Mouse (Mus musculus) ovary, adult 10 weeks (tissue): ENCODE measurements around the gene Hist3h2ba. TPM values are rescaled to one million over a fixed set of nuclear protein-coding genes. Genes with fewer than 3 reads are reported as not detected.

Experiments
- polyA plus RNA-seq: library from polyadenylated mRNA; stranded (reverse); fragments of 350-450 nt; fragmentation: Illumina TruSeq; extraction: RNeasy Lipid Tissue Mini Kit (QIAGEN cat#74804); gene quantifications from one replicate; pipeline ENCODE4 v1.2.3, GENCODE M21; 2014

Hist3h2ba gene
- polyA plus RNA-seq: not detected

DNA sequence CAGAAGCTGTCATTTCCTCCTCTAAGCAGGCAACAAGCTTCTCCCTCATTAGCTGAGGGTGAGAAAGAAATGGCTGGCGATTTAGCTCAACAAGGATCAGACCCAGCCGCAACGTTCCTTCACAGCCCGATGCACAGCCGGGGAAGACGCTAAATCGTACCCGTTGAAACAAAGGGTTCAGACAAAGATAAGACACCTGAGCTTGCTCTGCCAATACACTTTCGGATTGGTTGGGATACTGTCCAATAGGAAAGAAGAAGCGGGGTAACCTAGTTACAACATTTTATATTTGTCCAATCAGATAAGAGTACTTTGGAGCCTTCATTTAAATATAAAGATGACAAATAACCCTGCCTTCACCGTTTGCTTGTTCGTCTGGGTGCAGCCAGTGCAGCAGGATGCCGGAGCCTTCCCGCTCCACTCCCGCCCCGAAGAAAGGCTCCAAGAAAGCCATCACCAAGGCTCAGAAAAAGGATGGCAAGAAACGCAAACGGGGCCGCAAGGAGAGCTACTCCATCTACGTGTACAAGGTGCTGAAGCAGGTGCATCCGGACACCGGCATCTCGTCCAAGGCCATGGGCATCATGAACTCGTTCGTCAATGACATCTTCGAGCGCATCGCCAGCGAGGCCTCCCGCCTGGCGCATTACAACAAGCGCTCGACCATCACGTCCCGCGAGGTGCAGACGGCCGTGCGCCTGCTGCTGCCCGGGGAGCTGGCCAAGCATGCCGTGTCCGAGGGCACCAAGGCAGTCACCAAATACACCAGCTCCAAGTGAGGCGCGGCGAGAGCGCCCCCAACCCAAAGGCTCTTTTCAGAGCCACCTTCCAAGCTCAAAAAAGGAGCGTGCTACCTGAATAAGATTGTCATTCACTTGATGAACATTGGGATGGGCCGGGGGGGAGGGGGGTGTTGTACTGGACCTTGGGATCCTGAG is at the start of gene Hist3h2ba:
Gene Hist3h2ba (plus strand): TSS at position 379 of the 938 bp plus-strand sequence.

DNA sequence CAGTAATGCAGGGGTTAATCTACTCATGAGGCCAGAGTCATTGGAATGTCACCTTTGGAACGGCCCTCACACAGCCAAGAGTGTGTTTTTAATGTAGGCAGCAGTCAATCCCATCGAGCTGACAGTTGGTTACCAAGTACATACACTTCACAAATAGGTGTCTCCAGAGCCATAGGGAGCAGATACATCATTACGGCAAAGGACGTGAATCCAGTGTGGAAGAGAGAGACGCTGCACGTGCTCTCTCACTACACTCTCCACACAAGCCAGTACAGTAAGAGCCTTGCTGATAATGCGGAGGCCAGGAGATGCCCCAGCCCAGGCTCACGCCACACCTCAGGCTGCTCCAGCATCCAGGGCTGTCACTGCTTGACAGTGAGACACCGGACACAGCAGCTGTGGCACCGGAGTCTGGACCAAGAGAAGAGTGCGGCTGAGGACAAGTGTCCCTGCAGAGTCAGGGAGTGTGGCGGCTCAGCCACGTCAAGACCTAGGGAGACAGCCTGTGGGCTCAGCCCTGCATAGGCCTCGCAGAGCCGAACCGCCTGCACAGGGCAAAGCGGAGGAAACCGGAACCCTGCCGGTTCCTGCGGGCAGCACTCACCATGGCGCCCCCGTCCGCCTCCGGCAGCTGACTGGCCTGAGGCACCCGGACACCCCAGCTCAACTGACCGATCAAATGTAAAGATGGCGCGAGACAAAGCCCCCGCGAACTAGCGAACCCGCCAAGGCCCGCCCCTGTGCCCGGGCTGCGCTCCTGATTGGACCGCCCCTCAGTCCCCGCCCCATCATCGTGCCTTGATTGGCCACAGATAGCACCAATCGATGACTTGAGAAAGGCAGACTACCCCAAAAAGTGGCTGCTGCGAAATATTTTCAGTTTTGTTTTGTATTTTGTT is 45.0 kb upstream of the Hist3h2ba start, which contains the start of gene Zfp39:
Gene Zfp39 (minus strand): TSS at position 715 of the 899 bp plus-strand sequence.

DNA sequence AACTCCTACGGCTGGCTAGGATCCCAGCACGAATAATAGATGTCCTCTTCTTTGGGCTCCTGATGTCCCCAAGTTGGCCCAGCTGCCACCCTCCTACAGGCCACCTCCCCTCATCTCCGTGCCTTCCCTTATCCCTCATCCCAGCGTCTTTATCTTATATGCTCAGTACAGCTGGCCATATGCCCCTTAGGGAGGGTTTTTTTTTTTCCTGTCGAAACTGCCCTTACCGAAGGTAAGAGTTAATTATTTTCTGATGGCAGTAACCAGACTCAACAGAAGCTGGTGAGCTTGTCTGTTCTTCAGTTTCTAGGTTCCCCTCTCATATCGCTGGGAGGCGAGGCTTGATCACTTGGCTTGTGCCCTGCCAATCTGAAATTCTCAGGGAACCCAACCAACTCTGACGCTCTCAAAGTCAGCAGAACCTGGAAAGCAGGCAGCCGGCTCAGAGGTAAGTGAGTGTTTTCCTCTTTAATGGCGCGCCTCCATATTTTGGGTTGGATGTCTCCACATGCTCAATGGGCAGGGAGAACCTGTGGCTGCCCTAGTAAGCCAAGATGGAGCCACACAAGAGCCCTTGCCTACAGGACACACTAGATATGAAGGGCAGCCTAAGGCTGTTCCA is 30.9 kb upstream of the Hist3h2ba start, which contains the start of gene Btnl10:
Gene Btnl10 (plus strand): TSS at position 164 of the 622 bp plus-strand sequence.

DNA sequence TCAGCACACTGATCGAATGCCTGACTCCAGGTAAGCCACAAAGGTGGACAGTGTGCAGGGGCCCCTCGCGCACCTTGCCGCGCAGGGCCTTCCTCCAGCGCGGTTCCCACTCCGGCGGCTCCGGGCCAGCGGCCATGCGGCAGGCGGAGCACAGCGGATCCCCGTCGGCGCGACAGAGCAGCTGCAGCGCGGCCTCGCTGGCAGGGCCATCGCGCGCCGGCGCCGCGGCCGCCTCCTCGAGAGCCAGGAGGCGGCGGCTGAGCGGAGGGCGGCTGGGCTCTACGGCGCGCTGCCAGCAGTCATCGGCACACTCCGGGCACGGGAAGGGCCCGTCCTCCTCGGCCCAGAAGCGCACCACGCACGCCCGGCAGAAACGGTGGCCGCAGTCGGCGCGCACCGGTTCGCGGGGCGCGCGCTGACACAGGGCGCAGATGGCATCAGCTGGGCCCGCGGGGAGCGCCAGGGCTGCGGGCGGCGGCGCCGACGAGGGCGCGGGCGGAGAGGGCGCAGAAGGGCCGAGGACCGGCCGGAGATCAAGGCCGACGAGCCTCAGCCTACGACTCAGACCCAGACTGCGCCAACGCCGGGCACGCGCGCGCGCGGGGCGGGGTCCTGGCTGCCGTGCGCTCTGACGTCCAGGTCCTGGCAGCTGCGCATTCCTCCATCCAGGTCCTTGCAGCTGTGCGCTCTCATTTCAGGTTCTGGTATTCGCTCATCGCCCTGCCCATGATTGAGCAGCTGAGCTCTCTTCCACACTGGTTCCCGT is 10.2 kb upstream of the Hist3h2ba start, which contains the start of gene Rnf187:
Gene Rnf187 (minus strand): TSS at position 595 of the 766 bp plus-strand sequence.

DNA sequence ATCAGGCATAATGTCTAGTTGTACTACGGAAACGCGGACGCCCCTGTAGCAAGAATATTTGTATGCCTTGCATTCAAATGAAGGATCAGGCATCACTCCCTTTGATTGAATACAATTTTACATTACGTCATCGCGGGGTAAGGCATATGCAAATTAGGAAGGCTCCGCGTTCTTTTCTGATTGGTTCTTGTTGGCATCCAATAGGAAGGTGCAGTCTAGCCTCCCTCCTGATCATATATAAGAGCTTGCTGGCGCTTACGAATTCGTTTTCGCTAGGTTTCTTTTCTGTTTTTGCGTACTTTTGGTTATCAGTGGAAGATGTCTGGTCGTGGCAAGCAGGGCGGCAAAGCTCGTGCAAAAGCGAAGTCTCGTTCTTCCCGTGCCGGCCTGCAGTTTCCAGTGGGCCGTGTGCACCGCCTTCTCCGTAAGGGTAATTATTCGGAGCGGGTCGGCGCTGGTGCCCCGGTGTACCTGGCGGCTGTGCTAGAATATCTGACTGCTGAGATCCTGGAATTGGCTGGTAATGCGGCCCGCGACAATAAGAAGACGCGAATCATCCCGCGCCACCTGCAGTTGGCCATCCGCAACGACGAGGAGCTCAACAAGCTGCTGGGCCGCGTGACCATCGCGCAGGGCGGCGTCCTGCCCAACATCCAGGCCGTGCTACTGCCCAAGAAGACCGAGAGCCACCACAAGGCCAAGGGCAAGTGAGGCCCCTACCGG is 5.9 kb downstream of the Hist3h2ba start, which contains the start of the genes Hist3h2a and Trim17:
Gene Hist3h2a (plus strand): TSS at position 266 of the 723 bp plus-strand sequence.
Gene Trim17 (plus strand): TSS at position 266 of the 723 bp plus-strand sequence.

DNA sequence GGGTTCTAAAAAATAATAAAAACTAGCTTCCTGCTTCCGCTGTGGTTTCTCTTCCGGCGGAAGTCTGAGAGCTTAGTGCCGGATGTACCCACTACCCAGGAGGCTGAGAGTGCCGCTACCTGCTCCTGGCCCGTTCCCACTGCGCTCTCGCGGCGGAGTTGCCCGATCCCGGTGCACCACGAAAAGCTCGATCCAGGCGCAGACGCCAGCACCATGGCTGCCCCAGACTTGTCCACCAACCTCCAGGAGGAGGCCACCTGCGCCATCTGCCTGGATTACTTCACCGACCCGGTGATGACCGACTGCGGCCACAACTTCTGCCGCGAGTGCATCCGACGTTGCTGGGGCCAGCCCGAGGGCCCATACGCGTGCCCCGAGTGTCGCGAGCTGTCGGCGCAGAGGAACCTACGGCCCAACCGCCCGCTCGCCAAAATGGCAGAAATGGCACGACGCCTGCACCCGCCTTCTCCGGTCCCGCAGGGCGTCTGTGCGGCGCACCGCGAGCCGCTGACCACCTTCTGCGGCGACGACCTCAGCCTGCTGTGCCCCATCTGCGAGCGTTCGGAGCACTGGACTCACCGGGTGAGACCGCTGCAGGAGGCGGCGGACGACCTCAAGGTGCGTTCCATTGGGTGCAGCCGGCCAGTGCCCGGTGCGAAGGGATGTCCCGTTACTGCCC is 29.4 kb downstream of the Hist3h2ba start, which contains the start of gene Trim11:
Gene Trim11 (plus strand): TSS at position 67 of the 679 bp plus-strand sequence.

Other genes starting within 250 kb of the Hist3h2ba start
- gene Olfr319, start 249.8 kb upstream of the Hist3h2ba start, polyA plus RNA-seq: not detected
- gene Olfr318, start 224.9 kb upstream of the Hist3h2ba start, polyA plus RNA-seq: not detected
- gene Olfr317, start 209.7 kb upstream of the Hist3h2ba start, polyA plus RNA-seq: not detected
- gene Olfr316, start 196.2 kb upstream of the Hist3h2ba start, polyA plus RNA-seq: not detected
- not detected for gene Olfr315, start 175.7 kb upstream of the Hist3h2ba start, polyA plus RNA-seq
- not detected for gene Olfr314, start 166.0 kb upstream of the Hist3h2ba start, polyA plus RNA-seq
- 17.5 TPM for gene Fam183b, start 147.0 kb upstream of the Hist3h2ba start, polyA plus RNA-seq
- gene Olfr313, start 133.9 kb upstream of the Hist3h2ba start, polyA plus RNA-seq: not detected
- gene Olfr312, start 119.7 kb upstream of the Hist3h2ba start, polyA plus RNA-seq: not detected
- not detected for gene Olfr311, start 109.7 kb upstream of the Hist3h2ba start, polyA plus RNA-seq
- 5.8 TPM for gene Gm12258, start 101.8 kb upstream of the Hist3h2ba start, polyA plus RNA-seq
- gene 2810021J22Rik, start 81.7 kb upstream of the Hist3h2ba start, polyA plus RNA-seq: 13.6 TPM
- gene Zfp39, start 44.7 kb upstream of the Hist3h2ba start, polyA plus RNA-seq: 12.8 TPM
- not detected for gene Btnl10, start 31.0 kb upstream of the Hist3h2ba start, polyA plus RNA-seq
- 10.8 TPM for gene Rnf187, start 10.0 kb upstream of the Hist3h2ba start, polyA plus RNA-seq
- 9.8 TPM for gene Hist3h2a, start 5.8 kb downstream of the Hist3h2ba start, polyA plus RNA-seq
- gene Trim17, start 5.8 kb downstream of the Hist3h2ba start, polyA plus RNA-seq: 0.14 TPM
- gene Trim11, start 29.2 kb downstream of the Hist3h2ba start, polyA plus RNA-seq: 0.57 TPM
- gene Obscn, start 187.5 kb downstream of the Hist3h2ba start, polyA plus RNA-seq: not detected
- 1.6 TPM for gene Iba57, start 214.8 kb downstream of the Hist3h2ba start, polyA plus RNA-seq
- gene Gjc2, start 234.3 kb downstream of the Hist3h2ba start, polyA plus RNA-seq: not detected
- gene Guk1, start 243.3 kb downstream of the Hist3h2ba start, polyA plus RNA-seq: 2.0 TPM